Mouse (Mus musculus) megakaryocyte, embryonic 14.5 days (primary cell): ENCODE measurements around the gene Dok4. TPM values are rescaled to one million over a fixed set of nuclear protein-coding genes. Genes with fewer than 3 reads are reported as not detected.

Experiments used
- H3K27me3 ChIP-seq: replicated peaks from 2 replicates; pipeline ENCODE3; 2012; ENCODE audit warnings: inconsistent platforms
- H3K36me3 ChIP-seq: replicated peaks from 2 replicates; pipeline ENCODE3; 2012; ENCODE audit warnings: low read length, inconsistent platforms, mixed read lengths
- H3K4me1 ChIP-seq: 2 replicates; pipeline ENCODE4 v1.6.1; 2012; ENCODE audit warnings: inconsistent platforms
- H3K4me3 ChIP-seq: replicated peaks from 2 replicates; pipeline ENCODE3; 2012; ENCODE audit warnings: moderate library complexity, mild to moderate bottlenecking, inconsistent platforms
- H3K9me3 ChIP-seq: 2 replicates; pipeline ENCODE4 v1.6.1; 2012; ENCODE audit warnings: inconsistent platforms
- FLI1 ChIP-seq: IDR thresholded peaks from 2 replicates; pipeline ENCODE4 v1.6.1; 2012; ENCODE audit warnings: low read length, inconsistent platforms, mixed read lengths
- GATA1 ChIP-seq: IDR thresholded peaks from 3 replicates; pipeline ENCODE4 v1.6.1; 2012; ENCODE audit warnings: mixed read lengths, low read length, inconsistent platforms, borderline replicate concordance
- polyA plus RNA-seq: library from polyadenylated mRNA; stranded (reverse); fragments of >175 nt; gene quantifications from 2 replicates; pipeline ENCODE4 v1.2.3, GENCODE M21; 2012; ENCODE audit warnings: low replicate concordance; ENCODE audit not compliant: insufficient read depth

The Dok4 gene
- polyA plus RNA-seq, 1 experiment = 0.81 TPM

- peaks cover 81% of the 10 kb centered on the region for H3K27me3 ChIP-seq
Observed at GRCm38 (mm10) chr8:94870474-94871107, 5.5 kb downstream of the Dok4 start.

GRCm38 (mm10) chr8:94870003-94870402 lies 6.1 kb downstream of the Dok4 start:
- Histone ChIP-seq H3K4me1 (peaks cover 35% of the 10 kb centered on the region), H3K36me3 (peaks cover 24% of the 10 kb centered on the region), H3K4me3 (no peak overlapping the region), H3K9me3 (no peaks in the 10 kb centered on the region), H3K27me3 (peaks cover 76% of the 10 kb centered on the region)
- no peak for TF ChIP-seq GATA1

More at GRCm38 (mm10) chr8:94870474-94871107, 5.5 kb downstream of the Dok4 start:
- Histone ChIP-seq H3K9me3 (no peaks in the 10 kb centered on the region), H3K36me3 (peaks cover 18% of the 10 kb centered on the region), H3K4me1 (peaks cover 38% of the 10 kb centered on the region), H3K4me3 (peak overlapping the region; percentile 76)
- TF ChIP-seq GATA1 = no peak
- TF ChIP-seq FLI1 = no peak

GRCm38 (mm10) chr8:94869146-94869545 lies 7.0 kb downstream of the Dok4 start:
- Histone ChIP-seq H3K9me3 (no peaks in the 10 kb centered on the region), H3K27me3 (peaks cover 67% of the 10 kb centered on the region), H3K4me3 (no peak overlapping the region), H3K4me1 (peaks cover 26% of the 10 kb centered on the region), H3K36me3 (peaks cover 33% of the 10 kb centered on the region)
- TF ChIP-seq GATA1 (no peak), FLI1 (no peak)

- TF ChIP-seq GATA1 (no peak), FLI1 (no peak)
- H3K36me3 ChIP-seq = peaks cover 51% of the 10 kb centered on the region
- H3K4me3 ChIP-seq = no peak overlapping the region
- peaks cover 50% of the 10 kb centered on the region for H3K27me3 ChIP-seq
- H3K4me1 ChIP-seq = peaks cover 33% of the 10 kb centered on the region
- H3K9me3 ChIP-seq = no peaks in the 10 kb centered on the region
Observed at GRCm38 (mm10) chr8:94866921-94867320, 9.2 kb downstream of the Dok4 start.

- H3K27me3 ChIP-seq = peaks cover 33% of the 10 kb centered on the region
- H3K9me3 ChIP-seq = no peaks in the 10 kb centered on the region
- no peak overlapping the region for H3K4me3 ChIP-seq
- TF ChIP-seq FLI1 = no peak
- TF ChIP-seq GATA1 = no peak
- H3K36me3 ChIP-seq = peaks cover 67% of the 10 kb centered on the region
- H3K4me1 ChIP-seq = peaks cover 25% of the 10 kb centered on the region
Observed at GRCm38 (mm10) chr8:94865292-94865691, 10.8 kb downstream of the Dok4 start.

- Histone ChIP-seq H3K4me3 (no peak overlapping the region), H3K36me3 (peaks cover 79% of the 10 kb centered on the region), H3K9me3 (no peaks in the 10 kb centered on the region), H3K4me1 (peaks cover 28% of the 10 kb centered on the region), H3K27me3 (peaks cover 21% of the 10 kb centered on the region)
- TF ChIP-seq GATA1 (no peak), FLI1 (no peak)
Observed at GRCm38 (mm10) chr8:94863897-94864673, 12.0 kb downstream of the Dok4 start.

- peaks cover 81% of the 10 kb centered on the region for H3K36me3 ChIP-seq
- peaks cover 7% of the 10 kb centered on the region for H3K27me3 ChIP-seq
- peaks cover 38% of the 10 kb centered on the region for H3K4me1 ChIP-seq
- H3K9me3 ChIP-seq = no peaks in the 10 kb centered on the region
- no peak for TF ChIP-seq FLI1
- TF ChIP-seq GATA1 = no peak
- no peak overlapping the region for H3K4me3 ChIP-seq
Observed at GRCm38 (mm10) chr8:94862487-94863220, 13.5 kb downstream of the Dok4 start.

GRCm38 (mm10) chr8:94861352-94861910 lies 14.7 kb downstream of the Dok4 start:
- H3K9me3 ChIP-seq = no peaks in the 10 kb centered on the region
- peaks cover 70% of the 10 kb centered on the region for H3K36me3 ChIP-seq
- H3K4me1 ChIP-seq = peaks cover 42% of the 10 kb centered on the region
- peaks cover 1% of the 10 kb centered on the region for H3K27me3 ChIP-seq
- H3K4me3 ChIP-seq = no peak overlapping the region
- TF ChIP-seq FLI1 (no peak), GATA1 (no peak)

GRCm38 (mm10) chr8:94857346-94858173 lies 18.6 kb downstream of the Dok4 start, which contains the start of gene Polr2c:
TSS of gene Polr2c (plus strand) at chr8:94857450.
- peaks cover 67% of the 10 kb centered on the region for H3K36me3 ChIP-seq
- TF ChIP-seq FLI1 (no peak), GATA1 (no peak)

More at GRCm38 (mm10) chr8:94857346-94858173, 18.6 kb downstream of the Dok4 start, which contains the start of gene Polr2c:
- peaks cover 33% of the 10 kb centered on the region for H3K4me1 ChIP-seq
- peak within 1 kb of the TSS; percentile 99 for H3K4me3 ChIP-seq
- no peaks in the 10 kb centered on the region for H3K9me3 ChIP-seq
- no peaks in the 10 kb centered on the region for H3K27me3 ChIP-seq
